Mouse (Mus musculus) testis, adult 2 months (tissue): ENCODE measurements around the gene Plekhg5. TPM values are rescaled to one million over a fixed set of nuclear protein-coding genes. Genes with fewer than 3 reads are reported as not detected.

Experiments used
- H3K27ac ChIP-seq: fragments of 200-500 bp; 2 replicates; pipeline ENCODE4 v1.5.1; 2012; ENCODE audit warnings: low read depth, low read length; ENCODE audit not compliant: control insufficient read depth, insufficient read depth
- H3K27me3 ChIP-seq: fragments of 200-500 bp; 2 replicates; pipeline ENCODE4 v1.6.1; 2012; ENCODE audit warnings: mild to moderate bottlenecking, low read length, moderate library complexity; ENCODE audit not compliant: control insufficient read depth, insufficient read depth
- H3K36me3 ChIP-seq: fragments of 200-500 bp; 2 replicates; pipeline ENCODE4 v1.6.1; 2012; ENCODE audit warnings: mild to moderate bottlenecking, low read length; ENCODE audit not compliant: control insufficient read depth, insufficient read depth
- H3K4me1 ChIP-seq: fragments of 200-500 bp; 2 replicates; pipeline ENCODE4 v1.6.1; 2012; ENCODE audit warnings: low read length; ENCODE audit not compliant: control insufficient read depth, insufficient read depth
- H3K4me3 ChIP-seq: fragments of 200-500 bp; 2 replicates; pipeline ENCODE4 v1.5.1; 2012; ENCODE audit warnings: low read depth, mild to moderate bottlenecking, low read length, moderate library complexity, mixed read lengths; ENCODE audit not compliant: control insufficient read depth
- CTCF ChIP-seq: fragments of 200-500 bp; IDR thresholded peaks from 2 replicates; pipeline ENCODE4 v1.5.1; 2012; ENCODE audit warnings: low read depth, mild to moderate bottlenecking, inconsistent platforms, low read length, moderate library complexity; ENCODE audit not compliant: control insufficient read depth, insufficient read depth, insufficient replicate concordance
- POLR2A ChIP-seq: fragments of 200-500 bp; IDR thresholded peaks from 2 replicates; pipeline ENCODE4 v1.6.1; 2012; ENCODE audit warnings: low read depth, mild to moderate bottlenecking, inconsistent platforms, low read length, moderate library complexity; ENCODE audit not compliant: control insufficient read depth
- polyA plus RNA-seq: library from polyadenylated mRNA; depleted of rRNA; stranded (reverse); fragments of >200 nt; gene quantifications from 2 replicates; pipeline ENCODE4 v1.2.3, GENCODE M21; 2012

The Plekhg5 gene
- polyA plus RNA-seq, 1 experiment, result 8.8 TPM

GRCm38 (mm10) chr4:152141521-152142135 lies 69.3 kb downstream of the Plekhg5 start:
- Histone ChIP-seq H3K4me3 (no peak overlapping the region), H3K27me3 (no peaks in the 10 kb centered on the region), H3K4me1 (peaks cover 12% of the 10 kb centered on the region), H3K27ac (no peak overlapping the region), H3K36me3 (no peaks in the 10 kb centered on the region)
- TF ChIP-seq POLR2A (no peak), CTCF (no peak)

- peak; percentile 57; the same call in 1 of the 2 replicates for TF ChIP-seq CTCF
- no peak for TF ChIP-seq POLR2A
- Histone ChIP-seq H3K36me3 (no peaks in the 10 kb centered on the region), H3K27ac (no peak overlapping the region), H3K27me3 (no peaks in the 10 kb centered on the region), H3K4me3 (no peak overlapping the region), H3K4me1 (peaks cover 9% of the 10 kb centered on the region)
Observed at GRCm38 (mm10) chr4:152143632-152144031, 71.3 kb downstream of the Plekhg5 start.

- Histone ChIP-seq H3K4me1 (peaks cover 4% of the 10 kb centered on the region; the same call in 1 of the 2 replicates), H3K27me3 (no peaks in the 10 kb centered on the region), H3K27ac (no peak overlapping the region), H3K4me3 (no peak overlapping the region), H3K36me3 (no peaks in the 10 kb centered on the region)
- TF ChIP-seq CTCF, result no peak
- TF ChIP-seq POLR2A, result no peak
Observed at GRCm38 (mm10) chr4:152145473-152145872, 73.2 kb downstream of the Plekhg5 start.

GRCm38 (mm10) chr4:152146033-152146827 lies 73.9 kb downstream of the Plekhg5 start:
- Histone ChIP-seq H3K36me3 (no peaks in the 10 kb centered on the region), H3K27ac (no peak overlapping the region), H3K27me3 (no peaks in the 10 kb centered on the region), H3K4me1 (peaks cover 4% of the 10 kb centered on the region; the same call in 1 of the 2 replicates), H3K4me3 (no peak overlapping the region)
- TF ChIP-seq POLR2A (no peak), CTCF (no peak)

GRCm38 (mm10) chr4:152150546-152150945 lies 78.2 kb downstream of the Plekhg5 start:
- Histone ChIP-seq H3K4me3 (no peak overlapping the region), H3K27me3 (0 out of 2 replicates have a peak, but pooled peaks cover 2% of the 10 kb centered on the region), H3K27ac (no peak overlapping the region), H3K4me1 (peaks cover 14% of the 10 kb centered on the region), H3K36me3 (no peaks in the 10 kb centered on the region)
- TF ChIP-seq POLR2A (no peak), CTCF (no peak)

- peak overlapping the region; percentile 50 for H3K27ac ChIP-seq
- H3K4me1 ChIP-seq, result peaks cover 12% of the 10 kb centered on the region
- H3K27me3 ChIP-seq, result 0 out of 2 replicates have a peak, but pooled peaks cover 2% of the 10 kb centered on the region
- TF ChIP-seq CTCF, result no peak
- H3K36me3 ChIP-seq, result no peaks in the 10 kb centered on the region
- H3K4me3 ChIP-seq, result peak overlapping the region; percentile 83
Observed at GRCm38 (mm10) chr4:152151451-152151965, 79.2 kb downstream of the Plekhg5 start.

GRCm38 (mm10) chr4:152151966-152152544 lies 79.8 kb downstream of the Plekhg5 start, which contains the start of gene Espn:
TSS of gene Espn (minus strand) at chr4:152152371.
- 0 out of 2 replicates have a peak, but pooled peaks cover 2% of the 10 kb centered on the region for H3K27me3 ChIP-seq
- H3K4me3 ChIP-seq, result peak within 1 kb of the TSS; percentile 83
- H3K27ac ChIP-seq, result peak within 1 kb of the TSS; percentile 50
- no peaks in the 10 kb centered on the region for H3K36me3 ChIP-seq
- TF ChIP-seq CTCF (no peak), POLR2A (peak; percentile 44; the same call in 1 of the 2 replicates)
- peaks cover 10% of the 10 kb centered on the region for H3K4me1 ChIP-seq
